Mouse (Mus musculus): Measurements from ENCODE around the gene Abcb8. TPM values are rescaled to one million over a fixed set of nuclear protein-coding genes. Genes with fewer than 3 reads are reported as not detected.

Abcb8 gene
- polyA plus RNA-seq, 1 experiment from 2014 or later, result 55.2 TPM

DNA sequence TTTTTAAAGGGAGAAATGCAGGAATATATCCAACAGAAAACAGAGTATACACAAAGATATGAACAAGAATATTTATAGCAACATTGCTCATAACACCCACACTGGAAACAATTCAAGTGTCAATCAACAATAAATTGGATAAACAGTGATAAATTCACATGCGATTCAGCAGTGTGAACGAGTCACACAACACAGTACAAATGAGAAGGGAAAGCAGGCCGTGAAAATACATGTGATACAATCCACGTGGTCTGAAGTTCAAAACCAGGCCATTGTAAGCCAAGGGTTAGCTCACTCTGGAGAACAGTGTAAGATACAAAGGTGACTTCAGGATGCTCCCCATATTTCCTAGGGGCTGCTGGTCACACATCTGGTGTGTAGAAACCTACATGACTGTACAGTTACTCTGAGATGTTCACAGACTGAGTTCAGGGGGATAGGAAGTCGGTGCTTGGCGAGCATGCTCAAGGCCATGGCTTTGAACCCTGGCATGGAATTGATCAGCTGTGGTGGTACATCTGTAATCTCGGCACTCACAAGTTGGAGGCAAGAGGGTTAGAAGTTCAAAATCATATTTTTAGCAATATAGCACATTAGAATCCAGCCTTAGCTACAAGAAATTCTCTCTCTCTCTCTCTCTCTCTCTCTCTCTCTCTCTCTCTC is 18.7 kb upstream of the Abcb8 start:
- no peak overlapping the region for H3K27ac ChIP-seq (ENCODE audit: low read depth, low read length)
- no peak overlapping the region for H3K4me2 ChIP-seq
- DNase-seq (ENCODE audit: low spot score), result no peak
- H3K4me3 ChIP-seq (ENCODE audit: low read depth, low read length), result no peak overlapping the region
- H3K36me3 ChIP-seq (ENCODE audit: control insufficient read depth, insufficient read depth, low read length), result no peaks in the 10 kb centered on the region
- H3K4me1 ChIP-seq (replicated peaks; ENCODE audit: control insufficient read depth, insufficient read depth, low read length), result no peaks in the 10 kb centered on the region
- no peak for ATAC-seq (replicated peaks; ENCODE audit: low FRiP score)
- no peaks in the 10 kb centered on the region for H3K9me3 ChIP-seq (ENCODE audit: control insufficient read depth, low read length)
- H3K9ac ChIP-seq (ENCODE audit: low read depth, low read length), result no peak overlapping the region
- WGBS, result 80% methylated on average over 7 of the region's 7 CpGs
- H3K27me3 ChIP-seq (replicated peaks; ENCODE audit: control insufficient read depth, insufficient read depth, low read length), result no peaks in the 10 kb centered on the region; the same call in 1 of the 2 replicates

DNA sequence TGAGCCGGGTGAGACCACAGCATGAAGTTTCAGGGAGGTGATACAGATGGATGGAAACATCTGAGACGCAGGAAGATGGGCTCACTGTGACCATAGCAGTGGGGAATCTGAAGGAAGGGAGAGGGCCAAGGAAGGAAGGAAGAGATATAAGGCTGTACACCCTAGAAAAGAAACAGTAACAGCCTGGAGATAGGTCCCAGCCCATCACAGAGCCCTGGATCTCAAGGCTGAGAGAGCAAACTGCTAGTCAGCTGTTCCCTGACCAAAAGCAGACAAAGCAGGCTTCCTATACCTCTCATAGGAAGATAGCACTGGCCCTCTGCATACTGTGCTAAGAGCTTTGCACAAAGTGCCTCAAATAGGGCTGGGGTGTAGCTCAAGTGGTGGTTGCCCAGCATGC is 14.8 kb upstream of the Abcb8 start:
- no peak overlapping the region for H3K4me2 ChIP-seq
- H3K4me1 ChIP-seq (replicated peaks; ENCODE audit: control insufficient read depth, insufficient read depth, low read length), result peaks cover 4% of the 10 kb centered on the region
- no peak for DNase-seq (ENCODE audit: low spot score)
- H3K27me3 ChIP-seq (replicated peaks; ENCODE audit: control insufficient read depth, insufficient read depth, low read length), result peaks cover 4% of the 10 kb centered on the region; the same call in 1 of the 2 replicates
- H3K9me3 ChIP-seq (ENCODE audit: control insufficient read depth, low read length), result no peaks in the 10 kb centered on the region
- no peaks in the 10 kb centered on the region for H3K36me3 ChIP-seq (ENCODE audit: control insufficient read depth, insufficient read depth, low read length)
- no peak for ATAC-seq (replicated peaks; ENCODE audit: low FRiP score)
- no peak overlapping the region for H3K27ac ChIP-seq (ENCODE audit: low read depth, low read length)
- 66% methylated on average over 2 of the region's 2 CpGs for WGBS
- no peak overlapping the region for H3K4me3 ChIP-seq (ENCODE audit: low read depth, low read length)
- H3K9ac ChIP-seq (ENCODE audit: low read depth, low read length), result no peak overlapping the region

DNA sequence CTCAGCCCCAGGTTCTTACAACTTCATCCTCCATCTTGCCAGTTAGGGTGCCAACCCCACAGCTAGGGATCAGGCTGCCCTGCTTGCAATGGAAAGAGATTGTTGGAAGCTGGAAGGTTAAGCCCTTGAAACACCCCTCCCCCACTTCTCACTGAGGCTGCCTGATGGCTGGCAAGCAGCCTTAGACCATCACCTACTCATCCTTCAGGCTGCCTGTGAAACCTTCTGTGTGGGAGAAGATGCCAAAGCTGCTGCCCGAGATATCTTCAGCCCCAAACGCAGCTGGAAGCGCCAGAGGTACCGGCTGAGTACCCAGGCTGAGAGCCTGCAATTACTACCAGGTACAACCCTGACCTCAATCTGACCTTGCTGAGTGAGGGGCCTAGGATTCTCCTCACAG is 14.0 kb upstream of the Abcb8 start:
- WGBS, result 74% methylated on average over 4 of the region's 4 CpGs
- H3K4me3 ChIP-seq (ENCODE audit: low read depth, low read length), result no peak overlapping the region
- H3K4me2 ChIP-seq, result no peak overlapping the region
- ATAC-seq (replicated peaks; ENCODE audit: low FRiP score) (no peak), DNase-seq (ENCODE audit: low spot score) (no peak)
- no peaks in the 10 kb centered on the region for H3K36me3 ChIP-seq (ENCODE audit: control insufficient read depth, insufficient read depth, low read length)
- no peak overlapping the region for H3K9ac ChIP-seq (ENCODE audit: low read depth, low read length)
- no peak overlapping the region for H3K27ac ChIP-seq (ENCODE audit: low read depth, low read length)
- peaks cover 4% of the 10 kb centered on the region; the same call in 1 of the 2 replicates for H3K27me3 ChIP-seq (replicated peaks; ENCODE audit: control insufficient read depth, insufficient read depth, low read length)
- H3K9me3 ChIP-seq (ENCODE audit: control insufficient read depth, low read length), result no peaks in the 10 kb centered on the region
- peaks cover 11% of the 10 kb centered on the region for H3K4me1 ChIP-seq (replicated peaks; ENCODE audit: control insufficient read depth, insufficient read depth, low read length)

DNA sequence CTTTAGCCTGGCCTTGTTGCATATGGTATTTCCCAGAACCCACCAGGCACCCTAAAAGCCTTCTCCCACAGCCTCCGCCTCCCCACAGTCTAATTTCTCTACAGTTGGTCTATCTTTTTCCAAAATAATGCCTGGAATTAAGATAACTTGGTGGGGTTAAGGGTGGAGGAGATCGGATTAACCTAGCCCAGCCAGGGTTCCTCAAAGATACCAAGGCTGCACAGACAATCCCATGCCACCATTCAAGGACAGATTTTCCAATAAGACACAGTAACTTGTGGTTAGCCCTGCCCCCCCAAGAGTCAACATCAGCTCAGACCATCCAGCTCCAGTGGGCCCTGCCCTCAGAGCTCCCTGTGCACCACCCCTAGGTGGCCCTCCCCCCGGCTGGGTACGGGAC is 13.0 kb upstream of the Abcb8 start:
- WGBS, result 75% methylated on average over 4 of the region's 4 CpGs
- no peak overlapping the region for H3K4me3 ChIP-seq (ENCODE audit: low read depth, low read length)
- no peaks in the 10 kb centered on the region for H3K36me3 ChIP-seq (ENCODE audit: control insufficient read depth, insufficient read depth, low read length)
- ATAC-seq (replicated peaks; ENCODE audit: low FRiP score), result no peak
- H3K4me1 ChIP-seq (replicated peaks; ENCODE audit: control insufficient read depth, insufficient read depth, low read length), result peaks cover 14% of the 10 kb centered on the region
- no peak overlapping the region for H3K4me2 ChIP-seq
- no peaks in the 10 kb centered on the region for H3K9me3 ChIP-seq (ENCODE audit: control insufficient read depth, low read length)
- peaks cover 7% of the 10 kb centered on the region; the same call in 1 of the 2 replicates for H3K27me3 ChIP-seq (replicated peaks; ENCODE audit: control insufficient read depth, insufficient read depth, low read length)
- DNase-seq (ENCODE audit: low spot score), result no peak
- no peak overlapping the region for H3K27ac ChIP-seq (ENCODE audit: low read depth, low read length)
- no peak overlapping the region for H3K9ac ChIP-seq (ENCODE audit: low read depth, low read length)

DNA sequence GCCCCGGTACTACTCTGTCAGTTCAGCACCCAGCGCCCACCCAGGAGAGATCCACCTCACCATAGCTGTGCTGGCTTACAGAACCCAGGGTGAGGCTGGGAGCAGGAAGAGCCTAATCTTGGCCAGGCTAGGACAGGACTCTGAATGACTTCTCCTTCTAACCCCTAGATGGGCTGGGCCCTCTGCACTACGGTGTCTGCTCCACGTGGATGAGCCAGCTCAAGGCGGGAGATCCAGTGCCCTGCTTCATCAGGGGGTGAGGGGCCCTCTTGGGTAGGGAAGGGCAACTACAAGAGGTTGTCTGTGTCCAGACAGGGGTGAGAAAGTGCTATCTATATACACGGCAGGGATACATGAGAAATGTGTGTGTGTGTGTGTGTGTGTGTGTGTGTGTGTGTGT is 12.0 kb upstream of the Abcb8 start:
- H3K27me3 ChIP-seq (replicated peaks; ENCODE audit: control insufficient read depth, insufficient read depth, low read length), result peaks cover 15% of the 10 kb centered on the region
- 69% methylated on average over 6 of the region's 6 CpGs for WGBS

DNA sequence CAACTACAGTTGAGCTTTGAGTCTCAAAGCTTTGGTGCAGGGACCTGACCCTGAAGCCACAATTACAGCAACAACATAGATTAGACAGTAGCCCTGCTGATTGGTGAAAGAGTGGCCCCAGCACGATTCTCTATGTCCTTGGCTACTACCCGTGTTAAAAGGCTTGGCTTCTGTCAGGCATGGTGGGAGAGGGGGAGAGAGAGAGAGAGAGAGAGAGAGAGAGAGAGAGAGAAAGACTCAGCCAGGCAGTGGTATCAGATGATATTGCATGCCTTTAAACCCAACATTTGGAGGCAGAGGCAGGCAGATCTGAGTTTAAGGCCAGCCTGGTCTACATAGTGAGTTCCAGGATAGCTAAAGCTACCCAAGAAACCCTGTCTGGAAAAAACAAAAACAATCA is 11.5 kb upstream of the Abcb8 start:
- Histone ChIP-seq H3K4me2 (no peak overlapping the region), H3K27me3 (replicated peaks; ENCODE audit: control insufficient read depth, insufficient read depth, low read length) (peaks cover 20% of the 10 kb centered on the region), H3K4me3 (ENCODE audit: low read depth, low read length) (no peak overlapping the region), H3K4me1 (replicated peaks; ENCODE audit: control insufficient read depth, insufficient read depth, low read length) (peaks cover 14% of the 10 kb centered on the region), H3K9me3 (ENCODE audit: control insufficient read depth, low read length) (no peaks in the 10 kb centered on the region), H3K36me3 (ENCODE audit: control insufficient read depth, insufficient read depth, low read length) (no peaks in the 10 kb centered on the region), H3K9ac (ENCODE audit: low read depth, low read length) (no peak overlapping the region), H3K27ac (ENCODE audit: low read depth, low read length) (no peak overlapping the region)
- WGBS, result 66% methylated on average over 2 of the region's 2 CpGs
- DNase-seq (ENCODE audit: low spot score) (no peak), ATAC-seq (replicated peaks; ENCODE audit: low FRiP score) (no peak)

More for the DNA sequence above, 12.0 kb upstream of the Abcb8 start:
- Histone ChIP-seq H3K4me2 (no peak overlapping the region), H3K36me3 (ENCODE audit: control insufficient read depth, insufficient read depth, low read length) (no peaks in the 10 kb centered on the region), H3K4me1 (replicated peaks; ENCODE audit: control insufficient read depth, insufficient read depth, low read length) (peaks cover 14% of the 10 kb centered on the region), H3K9me3 (ENCODE audit: control insufficient read depth, low read length) (no peaks in the 10 kb centered on the region), H3K4me3 (ENCODE audit: low read depth, low read length) (no peak overlapping the region), H3K9ac (ENCODE audit: low read depth, low read length) (no peak overlapping the region), H3K27ac (ENCODE audit: low read depth, low read length) (no peak overlapping the region)
- ATAC-seq (replicated peaks; ENCODE audit: low FRiP score) (no peak), DNase-seq (ENCODE audit: low spot score) (no peak)

DNA sequence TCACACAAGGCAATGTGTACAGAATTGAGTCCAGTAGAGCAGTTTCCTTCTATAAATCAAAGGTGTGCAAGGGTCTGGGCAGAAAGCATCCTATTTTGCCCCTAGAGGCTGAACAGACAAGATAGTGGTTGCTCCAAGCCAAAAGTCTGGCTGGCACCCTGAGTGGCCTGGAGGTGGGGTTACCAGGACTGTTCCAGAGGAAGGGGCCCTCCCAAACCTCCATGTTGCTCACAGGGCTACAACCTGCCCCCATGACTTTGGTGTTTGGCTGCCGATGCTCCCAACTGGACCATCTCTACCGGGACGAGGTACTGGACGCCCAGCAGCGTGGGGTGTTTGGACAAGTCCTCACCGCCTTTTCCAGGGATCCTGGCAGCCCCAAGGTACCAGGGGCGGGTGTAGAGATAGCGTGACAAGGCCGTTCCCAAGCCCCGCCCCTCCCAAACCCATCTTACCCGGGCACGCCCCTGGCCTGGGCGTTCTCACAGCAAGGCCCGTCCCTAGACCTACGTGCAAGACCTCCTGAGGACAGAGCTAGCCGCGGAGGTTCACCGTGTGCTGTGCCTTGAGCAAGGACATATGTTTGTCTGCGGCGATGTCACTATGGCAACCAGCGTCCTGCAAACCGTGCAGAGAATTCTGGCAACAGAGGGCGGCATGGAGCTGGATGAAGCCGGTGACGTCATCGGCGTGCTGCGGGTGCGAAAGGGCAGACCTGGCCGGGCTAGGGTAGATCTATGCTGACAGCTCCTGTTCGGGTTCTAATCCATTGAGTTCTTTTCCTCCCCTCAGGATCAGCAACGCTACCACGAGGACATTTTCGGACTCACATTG is 10.2 kb upstream of the Abcb8 start:
- H3K36me3 ChIP-seq (ENCODE audit: control insufficient read depth, insufficient read depth, low read length), result no peaks in the 10 kb centered on the region
- peak; percentile 90 for DNase-seq (ENCODE audit: low spot score)
- H3K9ac ChIP-seq (ENCODE audit: low read depth, low read length), result peak overlapping the region; percentile 51
- WGBS, result 2% methylated on average over 34 of the region's 34 CpGs
- peaks cover 33% of the 10 kb centered on the region for H3K27me3 ChIP-seq (replicated peaks; ENCODE audit: control insufficient read depth, insufficient read depth, low read length)
- peak; percentile 90 for ATAC-seq (replicated peaks; ENCODE audit: low FRiP score)
- H3K9me3 ChIP-seq (ENCODE audit: control insufficient read depth, low read length), result no peaks in the 10 kb centered on the region
- H3K4me2 ChIP-seq, result peak overlapping the region; percentile 83
- H3K4me1 ChIP-seq (replicated peaks; ENCODE audit: control insufficient read depth, insufficient read depth, low read length), result peaks cover 25% of the 10 kb centered on the region
- H3K27ac ChIP-seq (ENCODE audit: low read depth, low read length), result peak overlapping the region; percentile 7; the same call in 1 of the 2 replicates
- H3K4me3 ChIP-seq (ENCODE audit: low read depth, low read length), result peak overlapping the region; percentile 58

DNA sequence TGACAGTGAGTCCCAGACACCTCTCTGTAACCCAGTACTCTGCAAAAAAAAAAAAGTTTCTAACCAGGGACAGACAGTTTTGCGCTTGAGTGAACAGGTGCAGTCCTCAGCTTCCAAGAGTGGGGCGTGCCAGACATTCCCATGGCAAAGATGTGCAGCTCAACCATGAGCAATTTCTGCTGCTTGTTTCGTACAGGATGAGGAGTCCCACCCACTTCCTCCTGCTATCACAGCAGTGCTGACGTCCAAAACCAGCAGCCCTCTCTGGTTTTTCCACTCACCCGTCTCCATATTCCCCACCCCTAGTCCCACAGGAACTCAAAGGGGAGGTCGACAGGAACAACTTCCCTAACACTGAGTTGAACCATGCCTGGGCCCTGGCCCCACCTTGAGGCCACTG is 9.1 kb upstream of the Abcb8 start:
- peaks cover 28% of the 10 kb centered on the region for H3K4me1 ChIP-seq (replicated peaks; ENCODE audit: control insufficient read depth, insufficient read depth, low read length)
- H3K27me3 ChIP-seq (replicated peaks; ENCODE audit: control insufficient read depth, insufficient read depth, low read length), result peaks cover 42% of the 10 kb centered on the region
- peak overlapping the region; percentile 83 for H3K4me2 ChIP-seq
- WGBS, result 41% methylated on average over 6 of the region's 6 CpGs
- H3K9ac ChIP-seq (ENCODE audit: low read depth, low read length), result no peak overlapping the region
- H3K36me3 ChIP-seq (ENCODE audit: control insufficient read depth, insufficient read depth, low read length), result no peaks in the 10 kb centered on the region
- H3K4me3 ChIP-seq (ENCODE audit: low read depth, low read length), result no peak overlapping the region
- H3K9me3 ChIP-seq (ENCODE audit: control insufficient read depth, low read length), result no peaks in the 10 kb centered on the region
- ATAC-seq (replicated peaks; ENCODE audit: low FRiP score), result no peak
- DNase-seq (ENCODE audit: low spot score), result no peak
- no peak overlapping the region for H3K27ac ChIP-seq (ENCODE audit: low read depth, low read length)
